Comparison of ENCODE assay signal across 22 mouse cellular contexts in the genomic region with DNA sequence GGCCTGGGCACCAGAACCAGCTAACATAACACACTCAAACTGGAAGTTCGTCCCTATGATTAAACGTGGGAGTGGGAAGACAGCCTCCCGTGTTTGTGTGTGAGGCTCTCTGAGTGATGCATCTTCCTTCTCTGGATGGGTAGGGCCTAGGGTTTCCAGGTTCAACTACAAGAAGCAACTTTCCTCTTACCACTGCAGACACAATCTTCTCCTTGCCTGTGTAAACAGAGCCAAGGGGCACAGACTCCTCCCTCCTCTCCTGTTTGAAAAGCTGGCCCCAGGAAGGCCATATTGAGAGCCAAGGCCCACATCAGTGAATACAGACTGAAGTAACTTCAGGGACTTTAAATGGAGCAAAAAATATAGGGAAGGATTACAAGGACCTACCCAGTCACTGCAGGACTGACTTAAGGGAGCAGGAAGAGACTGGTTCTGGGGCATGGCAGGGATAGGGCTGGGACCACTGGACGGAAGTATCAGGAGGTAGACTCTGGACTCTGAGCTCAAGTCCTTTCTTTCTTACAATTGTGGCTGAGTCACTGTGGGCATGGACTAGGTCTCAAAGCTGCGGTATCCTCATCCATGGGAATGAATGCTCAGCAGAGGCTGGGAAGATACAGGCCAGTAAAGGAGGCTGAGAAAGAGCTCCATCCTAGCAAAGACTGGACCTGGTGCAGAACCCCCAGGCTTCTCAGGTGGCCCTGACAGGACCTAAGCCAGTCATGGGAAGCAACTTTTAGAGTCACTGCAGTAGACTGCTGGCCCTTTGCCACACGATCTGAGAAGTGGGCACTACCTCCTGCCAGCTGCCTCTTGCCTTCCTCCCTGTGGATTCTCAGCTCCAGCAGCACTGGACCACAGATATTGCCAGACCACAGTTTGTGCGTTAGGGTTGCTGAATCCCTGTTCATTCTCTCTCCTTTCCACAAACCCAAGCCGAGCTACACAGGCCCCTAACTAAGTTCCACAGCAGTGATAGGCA.
DNase-seq lines count a peak whose midpoint lies in the region; TF ChIP-seq lines count a peak whose summit lies in the region.
"Had no signal": no experiment of that assay in that cellular context is flagged by ENCODE, and none has a peak within 500 bp of the region (broad histone marks: within the 10 kb centered on the region; RNA-seq: fewer than 3 reads in every experiment).

No protein-coding gene starts in this region.

- H3K36me3 ChIP-seq in testis, adult 2 months (ENCODE audit: control insufficient read depth, insufficient read depth, low read length): no peaks in the 10 kb centered on the region
- H3K36me3 ChIP-seq: G1E; heart, embryonic 13.5 days; kidney, embryonic 15.5 days had no signal

- no peak for DNase-seq in gastrocnemius, adult 2 months
- no peak for DNase-seq in gastrocnemius, adult 8-10 months (ENCODE audit: low spot score in 2 of 2)
- no peak for DNase-seq in layer of hippocampus, adult 2 months (ENCODE audit: low spot score in 2 of 2)
- no peak for DNase-seq in layer of hippocampus, postnatal 36 days
- DNase-seq in testis, postnatal 14 days (ENCODE audit: low spot score): no peak
- DNase-seq in testis, postnatal 10 days (ENCODE audit: low spot score): peak; percentile 47
- no peak for DNase-seq in layer of hippocampus, postnatal 14 days (ENCODE audit: low spot score in 2 of 2)
- DNase-seq: adrenal gland, postnatal 10 days; cerebellum, adult 11 months; cerebellum, postnatal 25 days; embryo, embryonic 11 days; heart, postnatal 36 days; liver; liver, postnatal 0 days; lung, postnatal 14 days; midbrain, embryonic 14.5 days had no signal

- no peak overlapping the region for H3K4me3 ChIP-seq in gastrocnemius, adult 2 months
- H3K4me3 ChIP-seq in layer of hippocampus, adult 2 months: no peak overlapping the region
- H3K4me3 ChIP-seq in testis, adult 2 months (ENCODE audit: control insufficient read depth, low read depth, low read length): peak overlapping the region; percentile 15; the same call in 1 of the 2 replicates
- H3K4me3 ChIP-seq: heart, embryonic 13.5 days; kidney, embryonic 15.5 days; megakaryocyte, embryonic 14.5 days had no signal

- intact Hi-C loops in gastrocnemius, adult 2 months (cut with DNase I): loop anchor here (5.0 to 10.0 kb wide), 3 partner anchors 230 to 360 kb away; partner anchors contain the start of gene Kalrn

- no peaks in the 10 kb centered on the region; the same call in 1 of the 2 replicates for H3K4me1 ChIP-seq in testis, adult 2 months (ENCODE audit: control insufficient read depth, insufficient read depth, low read length)

- no peaks in the 10 kb centered on the region for H3K27me3 ChIP-seq in testis, adult 2 months (ENCODE audit: control insufficient read depth, insufficient read depth, low read length)
- H3K27me3 ChIP-seq: heart, embryonic 13.5 days; kidney, embryonic 15.5 days had no signal

- TF ChIP-seq POLR2A in testis, adult 2 months (IDR thresholded peaks at IDR 0.05; ENCODE audit: control insufficient read depth, low read depth, low read length): no peak

- no peak for TF ChIP-seq CTCF in gastrocnemius, adult 2 months (IDR thresholded peaks at IDR 0.05)
- TF ChIP-seq CTCF in layer of hippocampus, adult 2 months (conservative IDR thresholded peaks at IDR 0.05): no peak
- no peak for TF ChIP-seq CTCF in testis, adult 2 months (IDR thresholded peaks at IDR 0.05; ENCODE audit: control insufficient read depth, insufficient read depth, insufficient replicate concordance, low read depth, low read length)

- peak overlapping the region; percentile 32 for H3K27ac ChIP-seq in gastrocnemius, adult 2 months
- peak overlapping the region; percentile 70 for H3K27ac ChIP-seq in layer of hippocampus, adult 2 months
- H3K27ac ChIP-seq in testis, adult 2 months (ENCODE audit: control insufficient read depth, insufficient read depth, low read depth, low read length): no peak overlapping the region
- H3K27ac ChIP-seq: heart, embryonic 13.5 days; hindbrain, postnatal 0 days; kidney, embryonic 15.5 days had no signal
